Mouse (Mus musculus): ENCODE measurements around the gene Cep164. TPM values are rescaled to one million over a fixed set of nuclear protein-coding genes. Genes with fewer than 3 reads are reported as not detected.

The Cep164 gene
- 7.6 TPM for polyA plus RNA-seq (2014; fragmentation: Illumina TruSeq; extraction: RNeasy Lipid Tissue Mini Kit (QIAGEN cat#74804); ENCODE audit: low read depth, low replicate concordance)

DNA sequence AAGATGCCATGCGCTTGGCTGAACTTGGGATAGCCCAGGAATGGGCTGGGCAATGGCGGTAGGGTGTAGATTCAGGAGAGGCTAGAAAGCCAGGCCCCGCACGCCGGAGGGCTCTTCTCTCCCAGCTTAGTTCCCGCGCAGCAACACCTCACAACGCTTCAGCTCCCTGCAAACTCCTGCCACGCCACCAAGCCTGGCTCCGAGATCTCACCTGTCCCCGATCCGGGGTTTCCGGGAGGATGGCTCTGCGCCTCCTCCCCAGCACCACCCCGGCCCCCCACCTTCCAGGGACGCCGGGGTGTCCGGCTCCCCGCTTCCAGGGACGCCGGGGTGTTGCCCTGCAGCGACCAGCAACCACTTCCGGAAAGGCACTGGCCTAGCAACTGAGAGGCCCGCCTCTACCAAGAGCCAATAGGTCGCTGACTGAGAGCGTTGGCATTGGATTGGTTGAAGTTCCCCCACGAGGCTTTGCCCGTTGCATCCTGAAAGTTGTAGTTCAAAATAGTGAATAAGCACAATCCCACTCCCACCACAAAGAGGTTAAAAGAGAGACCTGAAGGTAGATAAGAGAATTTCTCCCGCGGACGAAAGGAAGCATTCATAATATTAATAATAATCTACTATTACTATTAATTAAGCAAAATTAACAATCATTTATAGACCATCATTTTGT lies at the start of gene Cep164:
TSS of gene Cep164 (minus strand) at position 401 of the 673 bp plus-strand sequence.

DNA sequence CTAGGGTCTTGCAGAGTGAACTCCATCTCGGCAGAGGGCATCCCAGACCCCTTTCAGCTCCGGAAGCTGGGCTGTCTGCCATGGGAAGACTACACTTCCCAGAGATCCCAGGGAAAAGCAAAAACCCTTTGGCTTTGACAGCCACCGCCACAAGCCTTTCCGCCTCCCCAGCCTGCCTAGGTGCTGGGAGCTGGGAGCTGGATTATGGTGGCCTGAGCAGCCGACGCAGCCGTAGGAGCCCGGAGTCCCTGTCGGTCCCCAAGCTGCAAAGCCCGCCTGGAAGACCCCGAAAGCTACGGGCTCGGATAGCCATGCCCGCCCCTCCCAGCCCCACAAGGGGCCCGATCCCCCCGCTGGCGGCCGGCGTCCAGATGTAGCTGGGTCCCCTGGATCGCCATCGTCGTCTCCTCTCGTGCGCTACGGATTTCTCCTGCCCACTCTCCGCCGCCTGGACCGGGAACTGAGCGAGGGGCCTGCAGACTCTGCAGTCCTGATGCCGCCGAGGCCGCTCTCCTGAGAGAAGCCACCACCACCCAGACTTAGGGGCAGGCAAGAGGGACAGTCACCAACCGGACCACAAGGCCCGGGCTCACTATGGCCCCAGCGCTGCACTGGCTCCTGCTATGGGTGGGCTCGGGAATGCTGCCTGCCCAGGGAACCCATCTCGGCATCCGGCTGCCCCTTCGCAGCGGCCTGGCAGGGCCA lies 10.1 kb upstream of the Cep164 start, which contains the start of gene Bace1:
TSS of gene Bace1 (plus strand) at position 147 of the 705 bp plus-strand sequence.

Other genes starting within 250 kb of the Cep164 start
- gene Bace1, start 9.9 kb upstream of the Cep164 start, polyA plus RNA-seq (2014; fragmentation: Illumina TruSeq; extraction: RNeasy Lipid Tissue Mini Kit (QIAGEN cat#74804); ENCODE audit: low read depth, low replicate concordance) = 19.7 TPM
- 16.3 TPM for gene Pcsk7, start 77.8 kb upstream of the Cep164 start, polyA plus RNA-seq (2014; fragmentation: Illumina TruSeq; extraction: RNeasy Lipid Tissue Mini Kit (QIAGEN cat#74804); ENCODE audit: low read depth, low replicate concordance)
- gene Rnf214, start 78.2 kb upstream of the Cep164 start, polyA plus RNA-seq (2014; fragmentation: Illumina TruSeq; extraction: RNeasy Lipid Tissue Mini Kit (QIAGEN cat#74804); ENCODE audit: low read depth, low replicate concordance) = 23.4 TPM
- gene Tagln, start 107.4 kb upstream of the Cep164 start, polyA plus RNA-seq (2014; fragmentation: Illumina TruSeq; extraction: RNeasy Lipid Tissue Mini Kit (QIAGEN cat#74804); ENCODE audit: low read depth, low replicate concordance) = 94.0 TPM
- 65.0 TPM for gene Sidt2, start 126.6 kb upstream of the Cep164 start, polyA plus RNA-seq (2014; fragmentation: Illumina TruSeq; extraction: RNeasy Lipid Tissue Mini Kit (QIAGEN cat#74804); ENCODE audit: low read depth, low replicate concordance)
- 31.4 TPM for gene Pafah1b2, start 184.0 kb upstream of the Cep164 start, polyA plus RNA-seq (2014; fragmentation: Illumina TruSeq; extraction: RNeasy Lipid Tissue Mini Kit (QIAGEN cat#74804); ENCODE audit: low read depth, low replicate concordance)
- gene Sik3, start 184.1 kb upstream of the Cep164 start, polyA plus RNA-seq (2014; fragmentation: Illumina TruSeq; extraction: RNeasy Lipid Tissue Mini Kit (QIAGEN cat#74804); ENCODE audit: low read depth, low replicate concordance) = 47.0 TPM

Data from heart, adult 10 weeks (tissue).